Mouse (Mus musculus): ENCODE data around the gene Itpkb.

Gene Itpkb

GRCm38 (mm10) chr1:180417118-180417517 is 86.8 kb downstream of the Itpkb start:
- no peak for DNase-seq (ENCODE audit: low read depth, low spot score)

- no peak for DNase-seq (ENCODE audit: low read depth, low spot score)
Observed at GRCm38 (mm10) chr1:180419059-180419458, 88.8 kb downstream of the Itpkb start.

GRCm38 (mm10) chr1:180420496-180421164 is 90.3 kb downstream of the Itpkb start:
- no peak for DNase-seq (ENCODE audit: low read depth, low spot score)

GRCm38 (mm10) chr1:180421165-180421909 is 91.1 kb downstream of the Itpkb start:
- peak; percentile 50 for DNase-seq (ENCODE audit: low read depth, low spot score)

GRCm38 (mm10) chr1:180422076-180422828 is 92.0 kb downstream of the Itpkb start:
- peak; percentile 86 for DNase-seq (ENCODE audit: low read depth, low spot score)

- DNase-seq (ENCODE audit: low read depth, low spot score): peak; percentile 53
Observed at GRCm38 (mm10) chr1:180423008-180423639, 92.8 kb downstream of the Itpkb start.

GRCm38 (mm10) chr1:180423931-180424330 is 93.6 kb downstream of the Itpkb start:
- DNase-seq (ENCODE audit: low read depth, low spot score): no peak

- DNase-seq (ENCODE audit: low read depth, low spot score): no peak
Observed at GRCm38 (mm10) chr1:180426405-180426804, 96.1 kb downstream of the Itpkb start.

GRCm38 (mm10) chr1:180427685-180428084 is 97.4 kb downstream of the Itpkb start:
- no peak for DNase-seq (ENCODE audit: low read depth, low spot score)

- DNase-seq (ENCODE audit: low read depth, low spot score): peak; percentile 72
Observed at GRCm38 (mm10) chr1:180428101-180428712, 97.9 kb downstream of the Itpkb start.

GRCm38 (mm10) chr1:180428871-180429270 is 98.6 kb downstream of the Itpkb start:
- no peak for DNase-seq (ENCODE audit: low read depth, low spot score)

GRCm38 (mm10) chr1:180429819-180430218 is 99.5 kb downstream of the Itpkb start:
- no peak for DNase-seq (ENCODE audit: low read depth, low spot score)

GRCm38 (mm10) chr1:180431833-180432232 is 101.5 kb downstream of the Itpkb start:
- DNase-seq (ENCODE audit: low read depth, low spot score): no peak

GRCm38 (mm10) chr1:180433098-180433538 is 102.8 kb downstream of the Itpkb start:
- peak; percentile 15 for DNase-seq (ENCODE audit: low read depth, low spot score)

- peak; percentile 82 for DNase-seq (ENCODE audit: low read depth, low spot score)
Observed at GRCm38 (mm10) chr1:180433796-180434566, 103.7 kb downstream of the Itpkb start.

- peak; percentile 90 for DNase-seq (ENCODE audit: low read depth, low spot score)
Observed at GRCm38 (mm10) chr1:180434925-180435324, 104.6 kb downstream of the Itpkb start.

GRCm38 (mm10) chr1:180439496-180439895 is 109.2 kb downstream of the Itpkb start:
- DNase-seq (ENCODE audit: low read depth, low spot score): no peak

- DNase-seq (ENCODE audit: low read depth, low spot score): no peak
Observed at GRCm38 (mm10) chr1:180444411-180444810, 114.1 kb downstream of the Itpkb start.

- DNase-seq (ENCODE audit: low read depth, low spot score): no peak
Observed at GRCm38 (mm10) chr1:180449641-180450040, 119.4 kb downstream of the Itpkb start.

- DNase-seq (ENCODE audit: low read depth, low spot score): no peak
Observed at GRCm38 (mm10) chr1:180458274-180458673, 128.0 kb downstream of the Itpkb start.

GRCm38 (mm10) chr1:180458680-180459079 is 128.4 kb downstream of the Itpkb start:
- no peak for DNase-seq (ENCODE audit: low read depth, low spot score)

Measured in ZHBTc4 (cell line).